Mouse (Mus musculus): ENCODE measurements around the gene Gm20903. TPM values are rescaled to one million over a fixed set of nuclear protein-coding genes. Genes with fewer than 3 reads are reported as not detected.

Gm20903 gene
- polyA plus RNA-seq (2012; rRNA removed) = not detected in 2 replicates

DNA sequence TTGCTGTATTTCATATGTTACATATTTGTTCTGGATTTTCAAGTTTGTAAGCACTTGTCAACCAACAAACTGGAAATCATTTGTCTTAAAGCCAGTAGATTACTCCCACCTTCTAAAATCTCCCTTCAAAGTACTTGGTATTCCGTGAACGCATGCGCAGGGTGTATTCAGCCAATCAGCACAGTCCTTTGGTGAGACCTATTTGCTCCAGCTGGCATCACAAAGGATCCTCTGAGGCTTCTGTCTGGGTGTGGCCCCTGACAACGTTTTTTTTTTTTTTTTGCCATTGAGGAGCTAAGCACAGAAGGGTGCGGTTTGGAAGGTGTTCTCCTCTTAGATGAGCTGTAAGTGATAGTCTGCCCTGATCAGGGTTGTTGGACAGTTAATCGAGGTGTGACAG is at the start of gene Gm20903:
Gene Gm20903 (plus strand): TSS at position 301 of the 400 bp plus-strand sequence.

